ENCODE assay signal across 21 mouse cellular contexts in the genomic region with DNA sequence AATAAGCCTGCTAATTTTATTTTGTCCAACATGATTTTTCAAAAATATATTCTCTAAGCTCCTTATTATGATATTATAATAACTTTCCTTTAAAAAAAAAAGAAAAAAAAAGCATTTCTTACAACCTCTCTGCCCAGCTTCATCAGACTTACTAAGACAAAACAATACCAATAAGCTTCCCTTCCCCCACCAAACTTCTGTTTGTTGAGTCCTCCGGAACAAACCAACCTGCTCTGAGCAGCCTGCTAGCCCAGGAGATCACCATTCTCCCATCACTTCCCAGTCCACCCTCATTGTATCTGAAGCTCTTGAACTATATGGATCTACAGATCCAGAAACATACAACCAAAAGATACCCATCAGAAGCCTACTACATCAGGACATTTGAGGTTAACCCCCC.
A peak's percentile ranks its signal among the peaks of the same experiment; 100 is the strongest.
DNase-seq lines count a peak whose midpoint lies in the region; ATAC-seq lines count a peak whose summit lies in the region.
"Had no signal": no experiment of that assay in that cellular context is flagged by ENCODE, and none has a peak within 500 bp of the region (broad histone marks: within the 10 kb centered on the region; RNA-seq: fewer than 3 reads in every experiment).

No protein-coding gene starts in this region.

- ATAC-seq in forebrain, embryonic 11.5 days (replicated peaks; ENCODE audit: low FRiP score) = peak; percentile 72
- ATAC-seq in forebrain, embryonic 13.5 days = no peak
- ATAC-seq in midbrain, embryonic 11.5 days (ENCODE audit: low FRiP score) = peak; percentile 60
- ATAC-seq: forebrain, embryonic 15.5 days had no signal

- no peak overlapping the region for H3K4me2 ChIP-seq in forebrain, embryonic 11.5 days (ENCODE audit: low read depth, low read length, severe bottlenecking)
- H3K4me2 ChIP-seq in forebrain, embryonic 13.5 days = no peak overlapping the region
- H3K4me2 ChIP-seq in midbrain, embryonic 11.5 days = no peak overlapping the region
- H3K4me2 ChIP-seq: embryonic facial prominence, embryonic 13.5 days; embryonic facial prominence, embryonic 15.5 days; forebrain, embryonic 15.5 days had no signal

- no peak overlapping the region for H3K4me3 ChIP-seq in forebrain, embryonic 11.5 days (ENCODE audit: low read depth, low read length)
- H3K4me3 ChIP-seq in forebrain, embryonic 13.5 days = no peak overlapping the region
- no peak overlapping the region for H3K4me3 ChIP-seq in midbrain, embryonic 11.5 days (ENCODE audit: low read depth, low read length)
- H3K4me3 ChIP-seq in midbrain, embryonic 10.5 days = no peak overlapping the region
- H3K4me3 ChIP-seq: embryonic facial prominence, embryonic 13.5 days; embryonic facial prominence, embryonic 15.5 days; erythroblast, embryonic 14.5 days; forebrain, embryonic 15.5 days had no signal

- H3K9ac ChIP-seq in forebrain, embryonic 11.5 days (ENCODE audit: low read length) = no peak overlapping the region
- H3K9ac ChIP-seq in forebrain, embryonic 13.5 days = no peak overlapping the region
- H3K9ac ChIP-seq in midbrain, embryonic 11.5 days (ENCODE audit: low read length) = no peak overlapping the region
- H3K9ac ChIP-seq: embryonic facial prominence, embryonic 13.5 days; embryonic facial prominence, embryonic 15.5 days; forebrain, embryonic 15.5 days had no signal

- peak; percentile 20 for DNase-seq in embryo, embryonic 11 days
- no peak for DNase-seq in embryo, embryonic 10 days (ENCODE audit: low spot score)
- no peak for DNase-seq in forebrain, embryonic 11.5 days (ENCODE audit: low spot score)
- DNase-seq in midbrain, embryonic 11.5 days (ENCODE audit: low spot score, missing footprints) = peak; percentile 2
- no peak for DNase-seq in midbrain, embryonic 10.5 days (ENCODE audit: low spot score)
- peak; percentile 57 for DNase-seq in retina, embryonic 14.5 days (ENCODE audit: low spot score)
- no peak for DNase-seq in retina, postnatal 1 day
- DNase-seq: adrenal gland, adult 2 months; adrenal gland, postnatal 10 days; adrenal gland, postnatal 25 days; cerebellum, adult 11 months; cerebellum, adult 18-20 months; cerebellum, adult 8-10 months; cerebellum, adult 9-11 months; cerebellum, postnatal 14 days; cerebellum, postnatal 36 days had no signal

- no peaks in the 10 kb centered on the region for H3K36me3 ChIP-seq in forebrain, embryonic 11.5 days (ENCODE audit: control insufficient read depth, insufficient read depth, low read length)
- H3K36me3 ChIP-seq in forebrain, embryonic 13.5 days (ENCODE audit: poor library complexity, severe bottlenecking) = no peaks in the 10 kb centered on the region
- H3K36me3 ChIP-seq in midbrain, embryonic 11.5 days (ENCODE audit: control insufficient read depth, insufficient read depth, low read length) = no peaks in the 10 kb centered on the region
- no peaks in the 10 kb centered on the region for H3K36me3 ChIP-seq in midbrain, embryonic 10.5 days
- H3K36me3 ChIP-seq: embryonic facial prominence, embryonic 13.5 days; embryonic facial prominence, embryonic 15.5 days; forebrain, embryonic 15.5 days had no signal

- no peaks in the 10 kb centered on the region for H3K27me3 ChIP-seq in forebrain, embryonic 11.5 days (ENCODE audit: control insufficient read depth, insufficient read depth, low read length)
- H3K27me3 ChIP-seq in forebrain, embryonic 13.5 days = no peaks in the 10 kb centered on the region
- H3K27me3 ChIP-seq in midbrain, embryonic 11.5 days (ENCODE audit: control insufficient read depth, insufficient read depth, low read length) = no peaks in the 10 kb centered on the region
- H3K27me3 ChIP-seq in midbrain, embryonic 10.5 days (ENCODE audit: low read depth, poor library complexity, severe bottlenecking) = no peaks in the 10 kb centered on the region
- H3K27me3 ChIP-seq: embryonic facial prominence, embryonic 13.5 days; embryonic facial prominence, embryonic 15.5 days; forebrain, embryonic 15.5 days had no signal

- no peaks in the 10 kb centered on the region for H3K4me1 ChIP-seq in forebrain, embryonic 11.5 days (replicated peaks; ENCODE audit: control insufficient read depth, insufficient read depth, low read length)
- H3K4me1 ChIP-seq in forebrain, embryonic 13.5 days = peaks cover 8% of the 10 kb centered on the region; the same call in 1 of the 2 replicates
- H3K4me1 ChIP-seq in midbrain, embryonic 11.5 days (ENCODE audit: control insufficient read depth, insufficient read depth, low read length) = no peaks in the 10 kb centered on the region
- H3K4me1 ChIP-seq in midbrain, embryonic 10.5 days = peaks cover 11% of the 10 kb centered on the region; the same call in 1 of the 2 replicates
- H3K4me1 ChIP-seq: embryonic facial prominence, embryonic 13.5 days; embryonic facial prominence, embryonic 15.5 days; forebrain, embryonic 15.5 days had no signal

- WGBS in forebrain, embryonic 11.5 days = 15% methylated on average over 1 of the region's 1 CpGs
- 17% methylated on average over 1 of the region's 1 CpGs for WGBS in forebrain, embryonic 13.5 days
- WGBS in midbrain, embryonic 11.5 days = 66% methylated on average over 1 of the region's 1 CpGs
- WGBS in midbrain, embryonic 10.5 days = 59% methylated on average over 1 of the region's 1 CpGs

- H3K27ac ChIP-seq in forebrain, embryonic 11.5 days (ENCODE audit: low read depth, low read length) = peak overlapping the region; percentile 34; the same call in 1 of the 2 replicates
- H3K27ac ChIP-seq in forebrain, embryonic 13.5 days = no peak overlapping the region
- no peak overlapping the region for H3K27ac ChIP-seq in midbrain, embryonic 11.5 days (ENCODE audit: low read depth, low read length)
- no peak overlapping the region for H3K27ac ChIP-seq in midbrain, embryonic 10.5 days (replicated peaks)
- H3K27ac ChIP-seq: embryonic facial prominence, embryonic 13.5 days; embryonic facial prominence, embryonic 15.5 days; forebrain, embryonic 15.5 days had no signal

- no peaks in the 10 kb centered on the region for H3K9me3 ChIP-seq in forebrain, embryonic 11.5 days (ENCODE audit: control insufficient read depth, low read length)
- H3K9me3 ChIP-seq in forebrain, embryonic 13.5 days (replicated peaks) = no peaks in the 10 kb centered on the region
- H3K9me3 ChIP-seq in midbrain, embryonic 11.5 days (ENCODE audit: control insufficient read depth, low read length) = no peaks in the 10 kb centered on the region
- H3K9me3 ChIP-seq in midbrain, embryonic 10.5 days (replicated peaks) = no peaks in the 10 kb centered on the region
- H3K9me3 ChIP-seq: embryonic facial prominence, embryonic 13.5 days; embryonic facial prominence, embryonic 15.5 days; forebrain, embryonic 15.5 days had no signal

Comparison
In these comparisons a context has a peak if more than half of its experiments do, and no peak if none do; other contexts are left out.
1. DNase-seq: peak in embryo, embryonic 11 days (single experiment), midbrain, embryonic 11.5 days (single experiment) and retina, embryonic 14.5 days (single experiment); none in embryo, embryonic 10 days (single experiment), forebrain, embryonic 11.5 days (single experiment), midbrain, embryonic 10.5 days (single experiment) and retina, postnatal 1 day (single experiment).